Mouse (Mus musculus): ENCODE measurements around the gene Ift88. TPM values are rescaled to one million over a fixed set of nuclear protein-coding genes. Genes with fewer than 3 reads are reported as not detected.

The Ift88 gene
- polyA plus RNA-seq (2014; fragmentation: Illumina TruSeq; extraction: RNeasy Lipid Tissue Mini Kit (QIAGEN cat#74804); ENCODE audit: low read depth, low replicate concordance): 31.0 TPM

DNA sequence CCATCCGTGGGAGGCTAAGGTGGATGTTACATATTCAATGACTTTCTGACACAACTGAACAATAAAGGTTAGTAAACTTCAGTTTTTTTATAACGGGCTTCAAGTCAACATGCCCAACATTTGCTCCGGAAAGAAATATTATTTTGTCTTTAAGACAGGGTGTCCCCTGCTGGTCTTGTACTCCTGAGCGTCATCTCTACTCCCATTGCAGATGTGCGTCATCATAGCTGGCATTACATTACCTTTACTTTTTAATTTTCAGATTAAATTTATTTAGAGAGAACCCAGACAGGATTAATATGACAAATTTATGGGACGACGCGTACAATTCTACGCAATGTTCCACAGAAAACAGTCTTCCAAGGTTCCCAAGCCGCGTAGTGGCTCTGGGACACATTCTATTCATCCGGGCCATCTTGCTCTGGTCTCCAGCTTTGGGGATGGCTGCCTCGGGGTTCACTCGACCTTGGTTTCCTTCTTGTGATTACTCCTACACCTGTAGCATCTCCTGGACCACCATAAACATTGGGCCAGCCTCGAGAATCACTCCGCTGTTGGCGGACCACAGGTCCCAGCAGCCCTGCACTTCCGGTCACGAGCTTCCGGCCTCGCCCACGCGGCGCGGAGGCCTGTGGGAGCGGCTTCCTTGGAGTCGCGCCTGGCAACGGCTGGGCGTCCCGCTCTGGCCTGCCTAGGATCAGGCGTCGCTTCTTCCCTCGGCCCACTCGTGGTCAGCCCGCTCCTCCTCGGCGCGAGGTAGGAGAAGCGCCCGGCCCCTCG, at the start of gene Ift88:
Gene Ift88 (plus strand): TSS at position 631 of the 780 bp plus-strand sequence.

DNA sequence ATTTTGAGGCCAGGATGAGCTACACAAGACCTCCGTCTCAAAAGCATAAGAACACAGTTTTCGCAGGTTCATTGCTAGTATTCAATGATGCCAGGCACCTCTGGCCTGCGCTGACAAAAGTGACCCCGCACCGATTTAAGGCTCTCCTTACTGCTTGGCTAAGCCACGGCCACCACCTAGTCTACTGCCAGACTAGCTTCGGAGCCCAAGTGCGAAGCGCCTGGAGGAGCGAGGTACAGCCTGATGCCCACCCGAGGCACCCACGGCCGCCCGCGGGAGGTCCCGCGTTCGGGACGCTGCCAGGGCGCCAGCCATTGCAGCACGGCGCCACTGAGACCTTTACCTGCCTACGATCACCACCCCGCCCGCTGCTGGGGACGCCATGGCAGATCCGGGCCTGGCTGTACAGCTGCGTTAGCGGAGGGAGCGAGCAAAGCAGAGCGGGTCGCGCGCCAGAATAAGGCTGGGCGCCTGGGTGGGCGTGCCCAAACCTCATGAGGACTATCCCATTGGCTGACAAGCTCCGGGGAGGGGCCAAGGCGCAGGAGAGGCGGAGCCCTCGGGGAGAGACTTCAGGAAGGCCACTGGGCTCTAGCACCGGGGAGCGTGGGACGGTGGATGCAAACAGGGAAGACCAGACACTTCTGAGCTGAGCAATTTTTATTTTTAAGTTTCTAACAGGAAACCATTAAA, 25.7 kb upstream of the Ift88 start, which contains the start of gene Cryl1:
Gene Cryl1 (minus strand): TSS at position 465 of the 693 bp plus-strand sequence.

DNA sequence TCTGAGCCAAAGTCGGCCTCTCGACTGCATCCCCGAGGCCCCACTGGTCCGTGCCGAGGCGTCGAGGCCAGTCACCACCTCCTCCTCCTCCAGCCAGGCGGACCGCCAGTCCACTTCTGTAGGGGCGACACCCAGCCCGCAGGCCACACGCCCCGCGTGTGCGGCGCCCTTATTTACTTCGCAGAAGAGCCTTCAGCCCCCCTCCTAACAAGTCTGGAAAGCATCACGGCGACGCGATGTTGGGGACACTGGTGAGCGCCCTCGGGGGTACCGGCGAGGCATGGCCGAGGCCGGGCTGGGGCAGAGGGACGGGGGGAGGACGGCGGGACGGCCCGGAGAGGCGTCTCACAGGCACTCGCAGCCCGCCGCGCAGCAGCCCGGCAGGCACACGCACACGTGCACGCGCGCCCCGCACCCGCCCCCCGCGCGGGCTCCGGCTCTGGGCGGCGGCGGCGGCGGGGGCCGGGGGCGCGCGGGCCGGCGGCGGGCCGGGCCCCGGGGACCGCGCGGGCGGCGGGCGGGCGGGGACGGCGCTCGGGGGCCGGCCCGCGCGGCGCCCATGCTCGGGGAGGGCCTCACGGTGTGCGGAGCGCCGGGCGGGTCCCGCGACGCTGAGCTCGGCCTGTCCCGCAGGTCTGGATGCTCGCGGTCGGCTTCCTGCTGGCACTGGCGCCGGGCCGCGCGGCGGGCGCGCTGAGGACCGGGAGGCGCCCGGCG, 101.0 kb downstream of the Ift88 start, which contains the start of gene Il17d:
Gene Il17d (plus strand): TSS at position 107 of the 717 bp plus-strand sequence.

Other genes with a start within 250 kb of the Ift88 start
- gene Cryl1, start 25.5 kb upstream of the Ift88 start, polyA plus RNA-seq (2014; fragmentation: Illumina TruSeq; extraction: RNeasy Lipid Tissue Mini Kit (QIAGEN cat#74804); ENCODE audit: low read depth, low replicate concordance): 5.4 TPM
- gene Il17d, start 100.7 kb downstream of the Ift88 start, polyA plus RNA-seq (2014; fragmentation: Illumina TruSeq; extraction: RNeasy Lipid Tissue Mini Kit (QIAGEN cat#74804); ENCODE audit: low read depth, low replicate concordance): 4.3 TPM
- 13.3 TPM for gene Eef1akmt1, start 147.6 kb downstream of the Ift88 start, polyA plus RNA-seq (2014; fragmentation: Illumina TruSeq; extraction: RNeasy Lipid Tissue Mini Kit (QIAGEN cat#74804); ENCODE audit: low read depth, low replicate concordance)
- 60.1 TPM for gene Xpo4, start 241.4 kb downstream of the Ift88 start, polyA plus RNA-seq (2014; fragmentation: Illumina TruSeq; extraction: RNeasy Lipid Tissue Mini Kit (QIAGEN cat#74804); ENCODE audit: low read depth, low replicate concordance)